In genomic region chr14:12393271-12393861, GRCm38 (mm10) we compare ENCODE assay signal across 8 mouse cellular contexts. TPM values are rescaled to one million over a fixed set of nuclear protein-coding genes. Genes with fewer than 3 reads are reported as not detected.
DNase-seq lines count a peak whose midpoint lies in the region; ATAC-seq and TF ChIP-seq lines count a peak whose summit lies in the region.

No protein-coding gene starts in this region.

- no peak overlapping the region for H3K4me2 ChIP-seq in embryonic facial prominence, embryonic 12.5 days (replicated peaks)
- no peak overlapping the region for H3K4me2 ChIP-seq in hindbrain, postnatal 0 days (ENCODE audit: low read depth, low read length)
- no peak overlapping the region for H3K4me2 ChIP-seq in neural tube, embryonic 13.5 days
- H3K4me2 ChIP-seq in intestine, postnatal 0 days (replicated peaks; ENCODE audit: low read depth) = no peak overlapping the region

- H3K9me3 ChIP-seq in embryonic facial prominence, embryonic 12.5 days = no peaks in the 10 kb centered on the region
- no peaks in the 10 kb centered on the region for H3K9me3 ChIP-seq in hindbrain, postnatal 0 days (ENCODE audit: low read length)
- H3K9me3 ChIP-seq in neural tube, embryonic 13.5 days = no peaks in the 10 kb centered on the region
- H3K9me3 ChIP-seq in intestine, postnatal 0 days (ENCODE audit: control insufficient read depth) = no peaks in the 10 kb centered on the region

- TF ChIP-seq CTCF in hindbrain, postnatal 0 days (IDR thresholded peaks at IDR 0.05; ENCODE audit: low read depth) = no peak
- no peak for TF ChIP-seq CTCF in intestine, postnatal 0 days (IDR thresholded peaks at IDR 0.05; ENCODE audit: low read depth)

- H3K27me3 ChIP-seq in embryonic facial prominence, embryonic 12.5 days = peaks cover 6% of the 10 kb centered on the region
- H3K27me3 ChIP-seq in hindbrain, postnatal 0 days (ENCODE audit: insufficient read depth, low read length) = peaks cover 5% of the 10 kb centered on the region; the same call in 1 of the 2 replicates
- peaks cover 88% of the 10 kb centered on the region for H3K27me3 ChIP-seq in neural tube, embryonic 13.5 days
- no peaks in the 10 kb centered on the region for H3K27me3 ChIP-seq in intestine, postnatal 0 days (replicated peaks; ENCODE audit: control insufficient read depth, insufficient read depth, low read length)

- DNase-seq in layer of hippocampus, adult 11-12 months (ENCODE audit: low spot score) = peak; percentile 52
- no peak for DNase-seq in layer of hippocampus, postnatal 25 days (ENCODE audit: extremely low spot score in 1 of 2, low spot score in 1 of 2)
- peak; percentile 75 for DNase-seq in hindbrain, postnatal 0 days (ENCODE audit: low spot score)
- DNase-seq in T-cell, adult 2 months (ENCODE audit: low spot score) = no peak
- no peak for DNase-seq in spleen, adult 12 weeks (ENCODE audit: low spot score)

- H3K27ac ChIP-seq in embryonic facial prominence, embryonic 12.5 days = no peak overlapping the region
- H3K27ac ChIP-seq in hindbrain, postnatal 0 days = no peak overlapping the region
- H3K27ac ChIP-seq in neural tube, embryonic 13.5 days (replicated peaks) = no peak overlapping the region
- no peak overlapping the region for H3K27ac ChIP-seq in intestine, postnatal 0 days (ENCODE audit: low read depth, low read length)

- WGBS in embryonic facial prominence, embryonic 12.5 days = 33% methylated on average over 12 of the region's 12 CpGs
- 10% methylated on average over 12 of the region's 12 CpGs for WGBS in hindbrain, postnatal 0 days
- WGBS in neural tube, embryonic 13.5 days = 4% methylated on average over 12 of the region's 12 CpGs
- WGBS in intestine, postnatal 0 days = 76% methylated on average over 12 of the region's 12 CpGs

- H3K4me1 ChIP-seq in embryonic facial prominence, embryonic 12.5 days = peaks cover 23% of the 10 kb centered on the region
- peaks cover 16% of the 10 kb centered on the region; the same call in 1 of the 2 replicates for H3K4me1 ChIP-seq in hindbrain, postnatal 0 days (ENCODE audit: insufficient read depth, low read length)
- H3K4me1 ChIP-seq in neural tube, embryonic 13.5 days (replicated peaks) = peaks cover 51% of the 10 kb centered on the region
- no peaks in the 10 kb centered on the region for H3K4me1 ChIP-seq in intestine, postnatal 0 days (replicated peaks; ENCODE audit: control insufficient read depth, insufficient read depth, low read length)

- no peak overlapping the region for H3K4me3 ChIP-seq in embryonic facial prominence, embryonic 12.5 days
- no peak overlapping the region for H3K4me3 ChIP-seq in hindbrain, postnatal 0 days (ENCODE audit: low read length)
- H3K4me3 ChIP-seq in neural tube, embryonic 13.5 days = no peak overlapping the region
- H3K4me3 ChIP-seq in intestine, postnatal 0 days (ENCODE audit: low read depth, low read length) = no peak overlapping the region

- 0 out of 2 replicates have a peak, but pooled peaks have one; percentile 52 for ATAC-seq in embryonic facial prominence, embryonic 12.5 days (ENCODE audit: insufficient number of reproducible peaks, insufficient read depth, low FRiP score, low TSS enrichment)
- ATAC-seq in hindbrain, postnatal 0 days = 0 out of 2 replicates have a peak, but pooled peaks have one; percentile 31
- peak; percentile 87 for ATAC-seq in neural tube, embryonic 13.5 days (ENCODE audit: low read depth)
- no peak for ATAC-seq in intestine, postnatal 0 days

- no peaks in the 10 kb centered on the region for H3K36me3 ChIP-seq in embryonic facial prominence, embryonic 12.5 days
- H3K36me3 ChIP-seq in hindbrain, postnatal 0 days (ENCODE audit: insufficient read depth, low read length) = no peaks in the 10 kb centered on the region
- no peaks in the 10 kb centered on the region for H3K36me3 ChIP-seq in neural tube, embryonic 13.5 days
- H3K36me3 ChIP-seq in intestine, postnatal 0 days (ENCODE audit: control insufficient read depth, insufficient read depth) = no peaks in the 10 kb centered on the region

- no peak overlapping the region for H3K9ac ChIP-seq in embryonic facial prominence, embryonic 12.5 days
- H3K9ac ChIP-seq in hindbrain, postnatal 0 days (replicated peaks; ENCODE audit: low read length) = no peak overlapping the region
- H3K9ac ChIP-seq in neural tube, embryonic 13.5 days = no peak overlapping the region
- no peak overlapping the region for H3K9ac ChIP-seq in intestine, postnatal 0 days (ENCODE audit: low read depth, low read length)

RNA-seq across cellular contexts. Expression of gene Fezf2, which starts 45.4 kb away (rescaled TPM):
- total RNA-seq in layer of hippocampus, postnatal 25 days (2021) = 10 to 100 TPM; 41.7 to 42.4 TPM
- polyA plus RNA-seq in embryonic facial prominence, embryonic 12.5 days (2016; fragmentation: Nextera tagmentation; extraction: Ambion mirVana) = 2.7 and 2.9 TPM in 2 replicates
- 0.52 and 1.8 TPM in 2 replicates for total RNA-seq in hindbrain, postnatal 0 days (2014; rRNA removed)
- not detected in 2 replicates for polyA plus RNA-seq in hindbrain, postnatal 0 days (2015; fragmentation: Nextera tagmentation; extraction: Ambion mirVana)
- polyA plus RNA-seq in neural tube, embryonic 13.5 days (2015; fragmentation: Nextera tagmentation; extraction: Ambion mirVana) = 0.59 TPM in 1 of 2 replicates, not detected in the other
- not detected in 2 replicates for polyA plus RNA-seq in intestine, postnatal 0 days (2015; fragmentation: Nextera tagmentation; extraction: Ambion mirVana)

Comparison
In these comparisons a context has a peak if more than half of its experiments do, and no peak if none do; other contexts are left out.
1. DNase-seq: peak in layer of hippocampus, adult 11-12 months (single experiment) and hindbrain, postnatal 0 days (single experiment); none in layer of hippocampus, postnatal 25 days (0 of 2), T-cell, adult 2 months (single experiment) and spleen, adult 12 weeks (single experiment).